Mouse (Mus musculus) MEL (cell line): ENCODE results near the gene Zfp92. TPM values are rescaled to one million over a fixed set of nuclear protein-coding genes. Genes with fewer than 3 reads are reported as not detected.
A peak's percentile ranks its signal among the peaks of the same experiment; 100 is the strongest.

Experiments
- DNase-seq: peaks from one replicate; pipeline ENCODE4 v3.0.0; 2011; ENCODE audit warnings: low read depth, low spot score
- H3K27ac ChIP-seq: 2 replicates; pipeline ENCODE4 v1.5.1; 2012; ENCODE audit warnings: low read depth, mild to moderate bottlenecking, control low read depth, low read length, moderate library complexity; ENCODE audit not compliant: control insufficient read depth
- H3K27me3 ChIP-seq, 2 experiments: fragments of 150-350 bp in 1 of 2; sonication (generic) in 1 of 2; 2 replicates each; pipeline ENCODE4 v1.6.1; 2012; ENCODE audit warnings: low read length in 2 of 2, mild to moderate bottlenecking in 2 of 2, improper control_type of control experiment in 1 of 2, moderate library complexity in 1 of 2; ENCODE audit not compliant: insufficient read depth in 2 of 2, control insufficient read depth in 1 of 2
- H3K36me3 ChIP-seq, 2 experiments: 2 replicates each; pipeline ENCODE4 v1.6.1; 2012 to 2014; ENCODE audit warnings: low read length in 2 of 2, improper control_type of control experiment in 1 of 2, inconsistent platforms in 1 of 2, mild to moderate bottlenecking in 1 of 2; ENCODE audit not compliant: insufficient read depth in 2 of 2, control insufficient read depth in 1 of 2
- H3K4me1 ChIP-seq, 2 experiments: fragments of 150-350 bp in 1 of 2; sonication (generic) in 1 of 2; 2 replicates each; pipeline ENCODE4 v1.6.1; 2012; ENCODE audit warnings: low read length in 2 of 2, improper control_type of control experiment in 1 of 2, mild to moderate bottlenecking in 1 of 2; ENCODE audit not compliant: insufficient read depth in 2 of 2, control insufficient read depth in 1 of 2
- H3K4me3 ChIP-seq, 2 experiments: fragments of 150-350 bp in 1 of 2; sonication (generic) in 1 of 2; 2 replicates each; pipeline ENCODE4 v1.5.1; 2012; ENCODE audit warnings: low read depth in 2 of 2, low read length in 2 of 2, mild to moderate bottlenecking in 2 of 2, moderate library complexity in 2 of 2, control low read depth in 1 of 2, improper control_type of control experiment in 1 of 2; ENCODE audit not compliant: control insufficient read depth in 1 of 2, insufficient read depth in 1 of 2
- H3K79me2 ChIP-seq: 2 replicates; pipeline ENCODE4 v1.6.1; 2012; ENCODE audit warnings: mild to moderate bottlenecking, low read length, moderate library complexity; ENCODE audit not compliant: control insufficient read depth, poor library complexity, insufficient read depth
- H3K9ac ChIP-seq: 2 replicates; pipeline ENCODE4 v1.6.1; 2012; ENCODE audit warnings: low read depth, mild to moderate bottlenecking, control low read depth, low read length, moderate library complexity; ENCODE audit not compliant: control insufficient read depth, poor library complexity, severe bottlenecking
- H3K9me3 ChIP-seq: fragments of 150-350 bp; sonication (generic); replicated peaks from 2 replicates; pipeline ENCODE4 v1.6.1; 2012; ENCODE audit warnings: mild to moderate bottlenecking, low read length, improper control_type of control experiment, moderate library complexity; ENCODE audit not compliant: insufficient read depth
- CTCF ChIP-seq, 3 experiments: IDR thresholded peaks in 2 of 3; conservative IDR thresholded peaks in 1 of 3; 2 replicates each; pipeline ENCODE4 v1.5.1; 2011 to 2012; ENCODE audit warnings: low read length in 3 of 3, low read depth in 2 of 3, mild to moderate bottlenecking in 2 of 3, improper control_type of control experiment in 1 of 3, inconsistent platforms in 1 of 3, mixed read lengths in 1 of 3, moderate library complexity in 1 of 3; ENCODE audit not compliant: control insufficient read depth in 1 of 3, insufficient read depth in 1 of 3, poor library complexity in 1 of 3, severe bottlenecking in 1 of 3
- ELF1 ChIP-seq: IDR thresholded peaks from 2 replicates; pipeline ENCODE4 v1.6.1; 2014; ENCODE audit warnings: low read depth, mild to moderate bottlenecking, inconsistent platforms, low read length, improper control_type of control experiment, moderate library complexity
- ETS1 ChIP-seq: IDR thresholded peaks from 2 replicates; pipeline ENCODE4 v1.6.1; 2012; ENCODE audit warnings: low read depth, mild to moderate bottlenecking, inconsistent platforms, low read length, improper control_type of control experiment, moderate library complexity
- GATA1 ChIP-seq: IDR thresholded peaks from 2 replicates; pipeline ENCODE4 v1.6.1; 2011; ENCODE audit warnings: low read depth, low read length, improper control_type of control experiment
- HCFC1 ChIP-seq: IDR thresholded peaks from 2 replicates; pipeline ENCODE4 v1.6.1; 2012; ENCODE audit warnings: low read depth, mild to moderate bottlenecking, inconsistent platforms, low read length, improper control_type of control experiment, moderate library complexity
- MEF2A ChIP-seq: IDR thresholded peaks from 2 replicates; pipeline ENCODE4 v1.6.1; 2014; ENCODE audit warnings: low read depth, mild to moderate bottlenecking, inconsistent platforms, low read length, improper control_type of control experiment; ENCODE audit not compliant: poor library complexity, insufficient replicate concordance, severe bottlenecking; ENCODE audit errors: extremely low read depth
- MXI1 ChIP-seq: IDR thresholded peaks from 2 replicates; pipeline ENCODE4 v1.6.1; 2011; ENCODE audit warnings: mild to moderate bottlenecking, low read depth, low read length, improper control_type of control experiment
- MYB ChIP-seq: IDR thresholded peaks from 2 replicates; pipeline ENCODE4 v1.6.1; 2011; ENCODE audit warnings: mild to moderate bottlenecking, low read depth, low read length, improper control_type of control experiment
- NRF1 ChIP-seq: IDR thresholded peaks from 2 replicates; pipeline ENCODE4 v1.6.1; 2014; ENCODE audit warnings: low read depth, mild to moderate bottlenecking, inconsistent platforms, low read length, improper control_type of control experiment, moderate library complexity; ENCODE audit not compliant: poor library complexity, insufficient read depth, severe bottlenecking
- POLR2A ChIP-seq, 2 experiments: IDR thresholded peaks; 2 replicates each; pipeline ENCODE4 v1.6.1; 2011 to 2012; ENCODE audit warnings: low read length in 2 of 2, mild to moderate bottlenecking in 2 of 2, control low read depth in 1 of 2, improper control_type of control experiment in 1 of 2, low read depth in 1 of 2, moderate library complexity in 1 of 2; ENCODE audit not compliant: control insufficient read depth in 1 of 2, insufficient read depth in 1 of 2, poor library complexity in 1 of 2
- POLR2AphosphoS2 ChIP-seq: IDR thresholded peaks from 2 replicates; pipeline ENCODE4 v1.6.1; 2011; ENCODE audit warnings: low read length, improper control_type of control experiment
- POLR2AphosphoS5 ChIP-seq: IDR thresholded peaks from 2 replicates; pipeline ENCODE4 v1.6.1; 2012; ENCODE audit warnings: low read depth, borderline replicate concordance, mild to moderate bottlenecking, inconsistent platforms, low read length, moderate library complexity, mixed read lengths
- SIN3A ChIP-seq: IDR thresholded peaks from 2 replicates; pipeline ENCODE4 v1.6.1; 2012; ENCODE audit warnings: low read length, improper control_type of control experiment, inconsistent platforms
- SMC3 ChIP-seq: IDR thresholded peaks from 2 replicates; pipeline ENCODE4 v1.6.1; 2011; ENCODE audit warnings: low read depth, low read length, improper control_type of control experiment
- TAL1 ChIP-seq: IDR thresholded peaks from 2 replicates; pipeline ENCODE4 v1.6.1; 2012; ENCODE audit warnings: mild to moderate bottlenecking, inconsistent platforms, low read length, moderate library complexity, mixed read lengths
- TBP ChIP-seq: IDR thresholded peaks from 2 replicates; pipeline ENCODE4 v1.8.0; 2011; ENCODE audit warnings: low read depth, low read length, improper control_type of control experiment
- ZC3H11A ChIP-seq: IDR thresholded peaks from 2 replicates; pipeline ENCODE4 v1.6.1; 2012; ENCODE audit warnings: low read depth, mild to moderate bottlenecking, inconsistent platforms, low read length, improper control_type of control experiment
- ZNF384 ChIP-seq: IDR thresholded peaks from 2 replicates; pipeline ENCODE4 v1.6.1; 2012; ENCODE audit warnings: low read depth, mild to moderate bottlenecking, inconsistent platforms, low read length, improper control_type of control experiment
- polyA plus RNA-seq, 2 experiments: library from polyadenylated mRNA; stranded (reverse) in 1 of 2; unstranded in 1 of 2; fragments of >175 nt in 1 of 2; fragments of >200 nt in 1 of 2; gene quantifications; 2 replicates each; pipeline versions ENCODE4 v1.2.1 to v1.2.4; 2012; ENCODE audit warnings: low replicate concordance in 2 of 2, low read depth in 1 of 2; ENCODE audit not compliant: insufficient read length in 2 of 2, insufficient read depth in 1 of 2, missing spikeins in 1 of 2
- total RNA-seq: library from RNA; depleted of rRNA; stranded (reverse); fragments of 300-350 nt; gene quantifications from 2 replicates; pipeline ENCODE4 v1.2.3, GENCODE M21; 2012; rRNA removed

Zfp92 gene
- not detected in 2 replicates for total RNA-seq
- not detected for polyA plus RNA-seq

DNA sequence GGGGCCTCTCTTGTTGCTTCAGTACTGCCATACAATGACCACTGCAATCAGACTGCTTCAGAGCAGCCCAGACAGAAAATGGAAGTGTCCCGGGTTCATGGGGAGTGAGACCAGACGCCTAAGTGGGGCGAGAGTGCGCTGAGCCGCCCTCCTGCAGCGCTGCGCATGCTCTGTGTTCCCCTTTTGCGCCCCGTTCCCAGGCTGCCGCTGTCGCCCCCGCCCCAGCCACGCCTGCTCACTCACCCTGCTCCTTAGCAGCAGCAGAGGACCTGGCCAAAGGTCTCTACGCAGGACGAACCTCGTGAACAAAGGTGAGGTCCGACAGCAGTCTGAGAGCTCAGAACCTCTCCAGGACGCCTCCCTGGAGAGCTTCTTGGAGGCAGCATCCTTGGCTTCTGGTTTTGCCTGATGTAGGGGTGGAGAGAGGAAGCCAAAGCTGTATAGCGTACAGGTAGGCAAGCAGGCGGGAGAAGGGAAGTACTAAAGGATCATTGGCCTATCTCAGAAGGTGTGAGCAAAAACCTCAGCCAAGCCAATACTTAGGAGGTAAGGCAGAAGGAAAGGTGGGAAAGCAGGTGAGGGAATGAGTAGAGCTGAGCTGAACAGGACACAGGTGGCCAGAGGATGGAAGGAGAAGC lies at the start of gene Zfp92:
TSS of gene Zfp92 (plus strand) at position 217 of the 638 bp plus-strand sequence.
- H3K27ac ChIP-seq, result no peak within 1 kb of the TSS
- DNase-seq, result no peak
- H3K4me1 ChIP-seq, result no peaks in the 10 kb centered on the region
- no peaks in the 10 kb centered on the region; a peak in 1 of 4 replicates for H3K27me3 ChIP-seq
- no peak for TF ChIP-seq NRF1
- no peak for TF ChIP-seq MYB
- TF ChIP-seq POLR2AphosphoS2, result no peak
- TF ChIP-seq ETS1, result no peak
- no peak for TF ChIP-seq POLR2A (IDR thresholded peaks at IDR 0.05; ENCODE audit: control insufficient read depth in 1 of 2, insufficient read depth in 1 of 2, low read depth in 1 of 2, low read length in 2 of 2, poor library complexity in 1 of 2)
- no peak for TF ChIP-seq MXI1
- TF ChIP-seq SMC3, result no peak
- no peak for TF ChIP-seq ZNF384
- TF ChIP-seq ZC3H11A, result no peak
- TF ChIP-seq ELF1, result no peak
- TF ChIP-seq POLR2AphosphoS5, result no peak
- TF ChIP-seq CTCF (IDR thresholded peaks at IDR 0.05 in 2 of 3, conservative IDR thresholded peaks at IDR 0.05 in 1 of 3; ENCODE audit: control insufficient read depth in 1 of 3, insufficient read depth in 1 of 3, low read depth in 2 of 3, low read length in 3 of 3, poor library complexity in 1 of 3, severe bottlenecking in 1 of 3), result no peak
- TF ChIP-seq HCFC1, result no peak
- TF ChIP-seq, all 39 proteins: peak for 0
- H3K9me3 ChIP-seq, result no peaks in the 10 kb centered on the region
- no peaks in the 10 kb centered on the region for H3K79me2 ChIP-seq
- no peak within 1 kb of the TSS for H3K4me3 ChIP-seq
- H3K36me3 ChIP-seq, result no peaks in the 10 kb centered on the region
- H3K9ac ChIP-seq, result no peak within 1 kb of the TSS

DNA sequence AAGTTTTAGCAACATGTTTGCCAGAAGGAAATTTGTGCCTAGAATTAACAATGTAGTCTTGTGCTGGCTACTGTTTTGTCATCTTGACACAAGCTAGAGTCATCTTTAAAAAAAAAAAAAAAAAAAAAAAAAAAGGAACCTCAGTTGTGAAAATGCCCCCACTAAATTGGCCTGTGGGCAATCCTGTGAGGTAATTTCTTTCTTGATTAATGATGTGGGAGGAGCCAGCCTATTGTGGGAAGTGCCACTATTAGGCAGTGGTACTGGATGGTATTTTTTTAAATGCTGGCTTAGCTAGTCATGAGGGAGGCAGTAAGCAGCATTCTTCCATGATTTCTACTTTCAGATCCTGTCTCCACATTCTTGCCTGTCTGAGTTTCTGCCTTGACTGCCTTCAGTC lies 47.6 kb upstream of the Zfp92 start:
- H3K4me1 ChIP-seq, result no peaks in the 10 kb centered on the region
- peak; percentile 9 for DNase-seq
- H3K79me2 ChIP-seq, result no peaks in the 10 kb centered on the region
- H3K9ac ChIP-seq, result no peak overlapping the region
- H3K27me3 ChIP-seq, result no peaks in the 10 kb centered on the region
- no peak for TF ChIP-seq HCFC1
- TF ChIP-seq ZNF384, result peak; percentile 83
- TF ChIP-seq MXI1, result no peak
- no peaks in the 10 kb centered on the region for H3K36me3 ChIP-seq
- no peak overlapping the region for H3K27ac ChIP-seq
- H3K9me3 ChIP-seq, result no peaks in the 10 kb centered on the region
- no peak overlapping the region for H3K4me3 ChIP-seq

DNA sequence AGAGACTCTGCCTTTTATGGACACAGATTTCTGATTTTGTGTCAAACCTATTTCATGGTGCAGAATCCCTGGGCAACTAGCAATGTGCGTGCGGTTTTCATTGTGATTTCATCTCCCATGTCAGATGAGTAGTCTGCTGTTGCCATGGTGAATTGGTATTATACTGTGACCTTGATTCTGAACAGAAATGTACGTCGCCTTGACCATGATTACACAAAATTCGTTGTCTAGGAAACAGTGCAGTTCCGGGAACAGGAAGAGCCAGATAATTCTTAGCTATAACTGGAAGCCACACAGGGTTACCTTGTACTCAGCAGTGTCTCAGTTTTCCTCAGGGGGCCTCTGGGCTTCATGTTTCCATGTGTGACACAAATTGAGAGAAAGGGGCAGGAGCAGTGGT lies 26.5 kb upstream of the Zfp92 start:
- Histone ChIP-seq H3K27me3 (no peaks in the 10 kb centered on the region), H3K9ac (no peak overlapping the region), H3K27ac (no peak overlapping the region)
- TF ChIP-seq SIN3A (no peak), ZC3H11A (no peak), TAL1 (no peak), GATA1 (no peak), POLR2AphosphoS5 (no peak), ETS1 (no peak), TBP (no peak), MEF2A (no peak)
- TF ChIP-seq, all 39 proteins: peak for 0
- DNase-seq, result no peak
- Histone ChIP-seq H3K36me3 (no peaks in the 10 kb centered on the region), H3K4me3 (no peak overlapping the region), H3K79me2 (no peaks in the 10 kb centered on the region), H3K4me1 (no peaks in the 10 kb centered on the region), H3K9me3 (no peaks in the 10 kb centered on the region)
